Mouse (Mus musculus): Measurements from ENCODE around the gene Ltbp4. TPM values are rescaled to one million over a fixed set of nuclear protein-coding genes. Genes with fewer than 3 reads are reported as not detected.

Ltbp4 gene
- total and polyA plus RNA-seq, 3 experiments: 0.43 to 2.6 (median 1.5) TPM

GRCm38 (mm10) chr7:27257852-27258204 lies 79.7 kb downstream of the Ltbp4 start:
- Histone ChIP-seq H3K79me2 (replicated peaks; ENCODE audit: control insufficient read depth, extremely low read depth, insufficient read depth, poor library complexity, severe bottlenecking) (no peaks in the 10 kb centered on the region), H3K9me3 (replicated peaks; ENCODE audit: low read length) (peaks cover 6% of the 10 kb centered on the region), H3K36me3 (replicated peaks in 1 of 2; ENCODE audit: control insufficient read depth in 1 of 2, insufficient read depth in 1 of 2, low read length in 1 of 2) (peaks cover 13 to 52% of the 10 kb centered on the region in 2 experiments), H3K27ac (ENCODE audit: insufficient read depth, low read depth) (no peak overlapping the region; the same call in 1 of the 2 replicates), H3K4me1 (ENCODE audit: control insufficient read depth in 1 of 2, insufficient read depth in 2 of 2) (peaks cover 5 to 21% of the 10 kb centered on the region in 2 experiments), H3K27me3 (replicated peaks) (no peaks in the 10 kb centered on the region), H3K4me3 (replicated peaks in 1 of 3; ENCODE audit: low read depth in 2 of 3, low read length in 2 of 3, poor library complexity in 1 of 3) (peak overlapping the region in 2 of 3 experiments; percentile 30 to 58), H3K4me2 (ENCODE audit: insufficient read depth, low read depth, poor library complexity, severe bottlenecking) (peak overlapping the region; percentile 90), H3K9ac (ENCODE audit: insufficient read depth, low read depth) (peak overlapping the region; percentile 61)
- in situ Hi-C loops (cut with MboI; ENCODE audit: low pct_ligation_motif_present, low pct_unique_long_range_greater_than_20kb, low sequenced_read_pairs): no loop called here
- dilution Hi-C loops (cut with MboI; ENCODE audit: extremely low pct_ligation_motif_present, extremely low pct_unique_long_range_greater_than_20kb, low sequenced_read_pairs): no loop called here
- no peak for DNase-seq (ENCODE audit: extremely low read depth)
- no peak for TF ChIP-seq CHD2 (IDR thresholded peaks at IDR 0.05; ENCODE audit: low read length)
- no peak for TF ChIP-seq JUN (IDR thresholded peaks at IDR 0.05; ENCODE audit: insufficient read depth, low read depth, low read length)
- no peak for TF ChIP-seq MYC (IDR thresholded peaks at IDR 0.05; ENCODE audit: low read depth, low read length)
- TF ChIP-seq MEF2A (IDR thresholded peaks at IDR 0.05; ENCODE audit: borderline replicate concordance, low read depth, low read length): no peak
- no peak for TF ChIP-seq USF1 (IDR thresholded peaks at IDR 0.05; ENCODE audit: low read depth, low read length)
- TF ChIP-seq USF2 (conservative IDR thresholded peaks at IDR 0.05; ENCODE audit: low read depth, low read length): no peak
- TF ChIP-seq POLR2A (IDR thresholded peaks at IDR 0.05; ENCODE audit: low read depth, low read length): no peak
- TF ChIP-seq TBP (conservative IDR thresholded peaks at IDR 0.05; ENCODE audit: low read depth, low read length): no peak
- no peak for TF ChIP-seq JUND (conservative IDR thresholded peaks at IDR 0.05; ENCODE audit: low read depth, low read length)
- no peak for TF ChIP-seq IRF4 (IDR thresholded peaks at IDR 0.05; ENCODE audit: low read depth, low read length)
- TF ChIP-seq RAD21 (IDR thresholded peaks at IDR 0.05; ENCODE audit: low read depth, low read length): no peak

GRCm38 (mm10) chr7:27257046-27257851 lies 80.2 kb downstream of the Ltbp4 start:
- DNase-seq (ENCODE audit: extremely low read depth): no peak
- Histone ChIP-seq H3K27ac (ENCODE audit: insufficient read depth, low read depth) (no peak overlapping the region), H3K27me3 (replicated peaks) (no peaks in the 10 kb centered on the region), H3K36me3 (replicated peaks in 1 of 2; ENCODE audit: control insufficient read depth in 1 of 2, insufficient read depth in 1 of 2, low read length in 1 of 2) (peaks cover 16 to 52% of the 10 kb centered on the region in 2 experiments), H3K4me3 (replicated peaks in 1 of 3; ENCODE audit: low read depth in 2 of 3, low read length in 2 of 3, poor library complexity in 1 of 3) (no peak overlapping the region), H3K9ac (ENCODE audit: insufficient read depth, low read depth) (no peak overlapping the region), H3K79me2 (replicated peaks; ENCODE audit: control insufficient read depth, extremely low read depth, insufficient read depth, poor library complexity, severe bottlenecking) (no peaks in the 10 kb centered on the region), H3K4me1 (ENCODE audit: control insufficient read depth in 1 of 2, insufficient read depth in 2 of 2) (peaks cover 5 to 21% of the 10 kb centered on the region in 2 experiments), H3K4me2 (ENCODE audit: insufficient read depth, low read depth, poor library complexity, severe bottlenecking) (no peak overlapping the region), H3K9me3 (replicated peaks; ENCODE audit: low read length) (peaks cover 6% of the 10 kb centered on the region)
- TF ChIP-seq CHD2 (IDR thresholded peaks at IDR 0.05; ENCODE audit: low read length): no peak
- TF ChIP-seq MAX (IDR thresholded peaks at IDR 0.05; ENCODE audit: low read length): no peak
- TF ChIP-seq RCOR1 (conservative IDR thresholded peaks at IDR 0.05; ENCODE audit: low read depth, low read length): no peak
- TF ChIP-seq ZMIZ1 (IDR thresholded peaks at IDR 0.05; ENCODE audit: low read depth, low read length): no peak
- no peak for TF ChIP-seq JUN (IDR thresholded peaks at IDR 0.05; ENCODE audit: insufficient read depth, low read depth, low read length)
- TF ChIP-seq IRF4 (IDR thresholded peaks at IDR 0.05; ENCODE audit: low read depth, low read length): no peak
- no peak for TF ChIP-seq USF1 (IDR thresholded peaks at IDR 0.05; ENCODE audit: low read depth, low read length)
- no peak for TF ChIP-seq POLR2AphosphoS2 (IDR thresholded peaks at IDR 0.05; ENCODE audit: low read depth, low read length)
- TF ChIP-seq UBTF (IDR thresholded peaks at IDR 0.05; ENCODE audit: low read depth, low read length): no peak
- no peak for TF ChIP-seq GABPA (IDR thresholded peaks at IDR 0.05; ENCODE audit: insufficient replicate concordance, low read depth, low read length)
- no peak for TF ChIP-seq ZKSCAN1 (IDR thresholded peaks at IDR 0.05; ENCODE audit: borderline replicate concordance, low read depth, low read length)
- TF ChIP-seq ETS1 (conservative IDR thresholded peaks at IDR 0.05; ENCODE audit: low read depth, low read length): no peak
- TF ChIP-seq POLR2A (IDR thresholded peaks at IDR 0.05; ENCODE audit: low read depth, low read length): no peak
- no peak for TF ChIP-seq NELFE (IDR thresholded peaks at IDR 0.05; ENCODE audit: low read depth, low read length)
- TF ChIP-seq ZNF384 (IDR thresholded peaks at IDR 0.05; ENCODE audit: low read depth, low read length): no peak
- no peak for TF ChIP-seq MYC (IDR thresholded peaks at IDR 0.05; ENCODE audit: low read depth, low read length)
- TF ChIP-seq CTCF (conservative IDR thresholded peaks at IDR 0.05 in 1 of 2, IDR thresholded peaks at IDR 0.05 in 1 of 2; ENCODE audit: low read depth in 2 of 2, low read length in 2 of 2): no peak
- no peak for TF ChIP-seq MAFK (IDR thresholded peaks at IDR 0.05; ENCODE audit: insufficient replicate concordance, low read length)
- dilution Hi-C loops (cut with MboI; ENCODE audit: extremely low pct_ligation_motif_present, extremely low pct_unique_long_range_greater_than_20kb, low sequenced_read_pairs): no loop called here
- in situ Hi-C loops (cut with MboI; ENCODE audit: low pct_ligation_motif_present, low pct_unique_long_range_greater_than_20kb, low sequenced_read_pairs): no loop called here
